Mouse (Mus musculus) cerebellum, postnatal 25 days (tissue): ENCODE data around the gene Phf3.

ENCODE experiments used
- DNase-seq, 2 experiments: peaks; one replicate each; pipeline ENCODE4 v3.0.0; 2021; ENCODE audit warnings: mixed read lengths in 2 of 2

Phf3 gene

DNA sequence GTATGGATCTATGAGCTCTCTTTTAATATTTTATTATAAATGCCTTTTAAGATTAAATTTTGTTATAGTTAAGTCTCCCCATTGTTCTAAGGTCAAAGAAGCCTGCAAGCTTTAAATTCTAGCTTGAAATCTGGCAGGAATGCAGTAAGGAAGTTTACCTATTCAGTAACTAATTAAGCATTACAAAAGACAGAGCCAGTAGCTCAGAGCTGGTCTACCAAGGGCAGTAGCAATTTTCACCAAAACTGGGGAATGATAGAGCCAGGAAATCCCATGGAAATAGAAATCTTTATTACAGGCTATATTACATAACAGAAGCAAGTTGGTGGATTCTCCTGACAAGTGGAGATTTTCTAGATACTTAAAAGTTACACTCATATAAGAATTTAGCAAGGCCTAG lies 116.9 kb downstream of the Phf3 start:
- no peak for DNase-seq

GRCm38 (mm10) chr1:30755453-30756224 lies 118.1 kb downstream of the Phf3 start:
- DNase-seq, result no peak
